Mouse (Mus musculus) testis, postnatal 14 days (tissue): ENCODE data around the gene Ttc39b.

ENCODE experiments used
- DNase-seq: peaks from one replicate; pipeline ENCODE4 v3.0.0; 2021; ENCODE audit warnings: low spot score

Gene Ttc39b

GRCm38 (mm10) chr4:83317826-83318348 lies 6.2 kb downstream of the Ttc39b start:
- DNase-seq, result no peak

GRCm38 (mm10) chr4:83316718-83317117 lies 7.3 kb downstream of the Ttc39b start:
- DNase-seq, result no peak

GRCm38 (mm10) chr4:83315930-83316329 lies 8.1 kb downstream of the Ttc39b start:
- no peak for DNase-seq

- DNase-seq, result no peak
Measured at GRCm38 (mm10) chr4:83314922-83315881, 8.9 kb downstream of the Ttc39b start.

- no peak for DNase-seq
Measured at GRCm38 (mm10) chr4:83314261-83314793, 9.7 kb downstream of the Ttc39b start.

- DNase-seq, result no peak
Measured at GRCm38 (mm10) chr4:83312336-83312735, 11.7 kb downstream of the Ttc39b start.

- no peak for DNase-seq
Measured at GRCm38 (mm10) chr4:83311481-83311880, 12.6 kb downstream of the Ttc39b start.

GRCm38 (mm10) chr4:83310990-83311389 lies 13.1 kb downstream of the Ttc39b start:
- no peak for DNase-seq

GRCm38 (mm10) chr4:83308914-83309313 lies 15.1 kb downstream of the Ttc39b start:
- DNase-seq, result no peak

GRCm38 (mm10) chr4:83307686-83308469 lies 16.2 kb downstream of the Ttc39b start:
- DNase-seq, result no peak

- DNase-seq, result no peak
Measured at GRCm38 (mm10) chr4:83306879-83307278, 17.2 kb downstream of the Ttc39b start.

GRCm38 (mm10) chr4:83305099-83305498 lies 19.0 kb downstream of the Ttc39b start:
- no peak for DNase-seq

- DNase-seq, result peak; percentile 56
Measured at GRCm38 (mm10) chr4:83302887-83303827, 20.9 kb downstream of the Ttc39b start.

- no peak for DNase-seq
Measured at GRCm38 (mm10) chr4:83302123-83302737, 21.8 kb downstream of the Ttc39b start.

- no peak for DNase-seq
Measured at GRCm38 (mm10) chr4:83301713-83302112, 22.3 kb downstream of the Ttc39b start.

- no peak for DNase-seq
Measured at GRCm38 (mm10) chr4:83284768-83285350, 39.2 kb downstream of the Ttc39b start.

- DNase-seq, result no peak
Measured at GRCm38 (mm10) chr4:83283973-83284767, 39.9 kb downstream of the Ttc39b start.

- no peak for DNase-seq
Measured at GRCm38 (mm10) chr4:83282424-83282823, 41.6 kb downstream of the Ttc39b start.

- DNase-seq, result no peak
Measured at GRCm38 (mm10) chr4:83279236-83279635, 44.8 kb downstream of the Ttc39b start.

- DNase-seq, result no peak
Measured at GRCm38 (mm10) chr4:83274241-83274640, 49.8 kb downstream of the Ttc39b start.
